Mouse (Mus musculus) ES-Bruce4 (cell line): ENCODE measurements around the gene Pabpn1l.

Source experiments
- CTCF ChIP-seq: IDR thresholded peaks from one replicate; pipeline ENCODE4 v1.8.1; 2011; ENCODE audit warnings: low read depth, low read length
- EP300 ChIP-seq: IDR thresholded peaks from 2 replicates; pipeline ENCODE4 v1.6.1; 2011; ENCODE audit warnings: low read depth, low read length; ENCODE audit not compliant: insufficient read depth

DNA sequence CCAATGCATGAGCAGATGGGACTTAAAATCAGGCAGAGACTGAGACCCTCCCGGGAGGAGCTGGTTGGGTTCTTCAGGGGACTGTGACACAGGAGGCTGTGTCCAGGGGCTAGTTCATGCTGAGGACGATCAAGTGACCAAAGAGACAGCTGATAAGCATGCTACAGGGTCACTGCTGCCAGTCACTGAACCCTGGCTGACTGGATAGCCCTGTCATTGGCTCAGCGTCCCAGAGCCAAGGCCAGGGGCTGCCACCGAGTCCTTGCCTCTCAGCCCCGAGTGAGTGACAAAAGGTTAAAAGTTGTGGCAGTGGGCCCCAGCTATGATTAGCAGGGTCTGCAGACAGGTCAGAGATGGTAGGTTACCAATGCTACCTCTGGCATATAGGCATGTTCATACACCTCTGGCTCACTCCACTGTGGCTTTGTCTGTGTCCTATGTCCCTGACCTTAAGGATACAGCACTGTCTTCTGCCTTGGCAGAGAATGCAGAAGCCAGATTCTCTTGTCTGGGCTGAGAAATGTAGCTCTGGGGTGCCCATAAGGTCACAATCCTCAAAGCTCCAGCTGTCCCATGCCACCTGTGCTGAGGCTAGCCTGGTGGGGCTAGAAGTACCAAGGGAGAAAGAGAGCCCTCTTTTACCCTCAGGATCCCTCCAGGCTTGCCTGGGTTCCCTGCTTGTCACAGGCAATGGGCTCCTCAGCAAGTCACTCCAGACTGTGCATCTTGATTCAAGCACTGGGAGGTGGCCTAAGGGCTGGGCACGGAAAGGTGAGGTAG, 21.8 kb upstream of the Pabpn1l start:
- TF ChIP-seq EP300 (no peak), CTCF (no peak)
